In the genomic region with DNA sequence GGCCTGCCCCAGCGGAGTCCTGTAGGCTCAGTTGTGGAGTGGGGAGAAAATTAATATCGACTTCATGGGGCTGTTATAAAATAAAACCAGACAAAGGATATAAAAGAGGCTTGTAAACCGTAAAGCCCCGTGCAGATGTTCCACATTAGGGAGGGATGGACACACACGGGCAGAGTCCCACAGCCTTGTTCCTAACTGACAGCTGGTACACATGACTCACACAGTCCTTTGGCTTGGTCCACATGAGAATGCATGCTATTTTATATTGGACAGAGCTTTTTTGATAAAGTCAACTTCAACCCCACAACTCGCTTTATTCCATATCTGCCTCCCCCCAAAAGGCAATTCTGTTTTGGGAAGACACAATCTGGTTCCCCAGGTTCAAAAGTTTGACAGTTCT, we compare ENCODE assay signal across 9 mouse cellular contexts. TPM values are rescaled to one million over a fixed set of nuclear protein-coding genes. Genes with fewer than 3 reads are reported as not detected.
DNase-seq lines count a peak whose midpoint lies in the region; ATAC-seq lines count a peak whose summit lies in the region.
"Had no signal": no experiment of that assay in that cellular context is flagged by ENCODE, and none has a peak within 500 bp of the region (broad histone marks: within the 10 kb centered on the region; RNA-seq: fewer than 3 reads in every experiment).

No protein-coding gene starts in this region.

- peak overlapping the region; percentile 48; the same call in 1 of the 2 replicates for H3K27ac ChIP-seq in kidney, embryonic 16.5 days (ENCODE audit: low read length)
- no peak overlapping the region for H3K27ac ChIP-seq in embryonic facial prominence, embryonic 11.5 days (replicated peaks; ENCODE audit: low read depth, low read length)
- peak overlapping the region; percentile 41 for H3K27ac ChIP-seq in hindbrain, embryonic 15.5 days (replicated peaks)
- H3K27ac ChIP-seq in midbrain, embryonic 15.5 days = peak overlapping the region; percentile 46; the same call in 1 of the 2 replicates

- H3K9ac ChIP-seq in kidney, embryonic 16.5 days (replicated peaks; ENCODE audit: low read length) = no peak overlapping the region
- no peak overlapping the region for H3K9ac ChIP-seq in embryonic facial prominence, embryonic 11.5 days (replicated peaks; ENCODE audit: low read length)
- no peak overlapping the region for H3K9ac ChIP-seq in hindbrain, embryonic 15.5 days
- no peak overlapping the region for H3K9ac ChIP-seq in midbrain, embryonic 15.5 days

- no peak for ATAC-seq in kidney, embryonic 16.5 days (ENCODE audit: low FRiP score, low TSS enrichment)
- ATAC-seq in embryonic facial prominence, embryonic 11.5 days (replicated peaks; ENCODE audit: insufficient number of reproducible peaks, low FRiP score, low TSS enrichment, low read depth) = 0 out of 2 replicates have a peak, but pooled peaks have one; percentile 34
- no peak for ATAC-seq in hindbrain, embryonic 15.5 days (ENCODE audit: low FRiP score, low read depth)
- ATAC-seq in midbrain, embryonic 15.5 days (replicated peaks) = no peak
- ATAC-seq: Patski had no signal

- H3K36me3 ChIP-seq in kidney, embryonic 16.5 days (ENCODE audit: insufficient read depth, low read length) = no peaks in the 10 kb centered on the region
- H3K36me3 ChIP-seq in embryonic facial prominence, embryonic 11.5 days (replicated peaks; ENCODE audit: control insufficient read depth, insufficient read depth, low read depth, low read length) = no peaks in the 10 kb centered on the region
- no peaks in the 10 kb centered on the region for H3K36me3 ChIP-seq in hindbrain, embryonic 15.5 days
- no peaks in the 10 kb centered on the region for H3K36me3 ChIP-seq in midbrain, embryonic 15.5 days (replicated peaks)

- no peak for DNase-seq in kidney, adult 18-20 months
- no peak for DNase-seq in embryonic facial prominence, embryonic 11.5 days (ENCODE audit: low spot score)
- DNase-seq in retina, postnatal 1 day = no peak
- DNase-seq in layer of hippocampus, adult 11-12 months (ENCODE audit: low spot score) = no peak
- DNase-seq in adrenal gland, postnatal 25 days = no peak

- H3K4me2 ChIP-seq in kidney, embryonic 16.5 days (replicated peaks; ENCODE audit: low read depth, low read length) = no peak overlapping the region
- no peak overlapping the region for H3K4me2 ChIP-seq in embryonic facial prominence, embryonic 11.5 days (ENCODE audit: low read depth, low read length)
- H3K4me2 ChIP-seq in hindbrain, embryonic 15.5 days = no peak overlapping the region
- H3K4me2 ChIP-seq in midbrain, embryonic 15.5 days = no peak overlapping the region

- peaks cover 6% of the 10 kb centered on the region; the same call in 1 of the 2 replicates for H3K9me3 ChIP-seq in kidney, embryonic 16.5 days (ENCODE audit: low read length)
- no peaks in the 10 kb centered on the region; the same call in 1 of the 2 replicates for H3K9me3 ChIP-seq in embryonic facial prominence, embryonic 11.5 days (replicated peaks; ENCODE audit: control insufficient read depth, low read length)
- no peaks in the 10 kb centered on the region for H3K9me3 ChIP-seq in hindbrain, embryonic 15.5 days
- no peaks in the 10 kb centered on the region for H3K9me3 ChIP-seq in midbrain, embryonic 15.5 days

- no peaks in the 10 kb centered on the region for H3K27me3 ChIP-seq in kidney, embryonic 16.5 days (ENCODE audit: insufficient read depth, low read length)
- no peaks in the 10 kb centered on the region for H3K27me3 ChIP-seq in embryonic facial prominence, embryonic 11.5 days (ENCODE audit: control insufficient read depth, insufficient read depth, low read length)
- no peaks in the 10 kb centered on the region for H3K27me3 ChIP-seq in hindbrain, embryonic 15.5 days
- H3K27me3 ChIP-seq in midbrain, embryonic 15.5 days (replicated peaks) = no peaks in the 10 kb centered on the region
- H3K27me3 ChIP-seq: Patski had no signal

- WGBS in kidney, embryonic 16.5 days = 65% methylated on average over 6 of the region's 6 CpGs
- 56% methylated on average over 6 of the region's 6 CpGs for WGBS in embryonic facial prominence, embryonic 11.5 days
- 43% methylated on average over 6 of the region's 6 CpGs for WGBS in hindbrain, embryonic 15.5 days
- WGBS in midbrain, embryonic 15.5 days = 49% methylated on average over 6 of the region's 6 CpGs

- H3K4me1 ChIP-seq in kidney, embryonic 16.5 days (ENCODE audit: insufficient read depth, low read length) = peaks cover 40% of the 10 kb centered on the region
- peaks cover 8% of the 10 kb centered on the region for H3K4me1 ChIP-seq in embryonic facial prominence, embryonic 11.5 days (ENCODE audit: control insufficient read depth, insufficient read depth, low read length)
- peaks cover 39% of the 10 kb centered on the region for H3K4me1 ChIP-seq in hindbrain, embryonic 15.5 days (replicated peaks)
- peaks cover 32% of the 10 kb centered on the region for H3K4me1 ChIP-seq in midbrain, embryonic 15.5 days

- no peak overlapping the region for H3K4me3 ChIP-seq in kidney, embryonic 16.5 days (ENCODE audit: low read length)
- no peak overlapping the region for H3K4me3 ChIP-seq in embryonic facial prominence, embryonic 11.5 days (ENCODE audit: low read depth, low read length)
- no peak overlapping the region for H3K4me3 ChIP-seq in hindbrain, embryonic 15.5 days
- H3K4me3 ChIP-seq in midbrain, embryonic 15.5 days = no peak overlapping the region

RNA-seq across cellular contexts. Expression of a gene that starts 59.6 kb away (rescaled TPM):
- 2.7 and 3.1 TPM in 2 replicates for polyA plus RNA-seq in kidney, embryonic 16.5 days (2015; fragmentation: Nextera tagmentation; extraction: Ambion mirVana)
- polyA plus RNA-seq in embryonic facial prominence, embryonic 11.5 days (2014; fragmentation: Nextera tagmentation; extraction: Ambion mirVana) = 5.8 and 7.5 TPM in 2 replicates
- 5.4 and 7.2 TPM in 2 replicates for polyA plus RNA-seq in hindbrain, embryonic 15.5 days (2015; fragmentation: Nextera tagmentation; extraction: Ambion mirVana)
- polyA plus RNA-seq in midbrain, embryonic 15.5 days (2015; fragmentation: Nextera tagmentation; extraction: Ambion mirVana) = 6.3 and 6.7 TPM in 2 replicates
- 88.4 and 94.4 TPM in 2 replicates for total RNA-seq in adrenal gland, postnatal 25 days (2021)
